Mouse (Mus musculus) midbrain, embryonic 13.5 days (tissue): ENCODE results near the gene Epb41l1. TPM values are rescaled to one million over a fixed set of nuclear protein-coding genes. Genes with fewer than 3 reads are reported as not detected.

ENCODE experiments used
- ATAC-seq: fragments of 200-750 bp; cut with Nextera tagmentation; 2 replicates; pipeline ENCODE4 v1.8.0; 2017; ENCODE audit warnings: mild to moderate bottlenecking, moderate TSS enrichment, moderate library complexity
- H3K27ac ChIP-seq: fragments of 300-500 bp; sonication (generic); 2 replicates; pipeline ENCODE4 v1.5.1; 2015; ENCODE audit warnings: inconsistent platforms, mild to moderate bottlenecking, moderate library complexity
- H3K27me3 ChIP-seq: fragments of 300-500 bp; sonication (generic); 2 replicates; pipeline ENCODE4 v1.6.1; 2015; ENCODE audit warnings: mild to moderate bottlenecking, inconsistent platforms
- H3K36me3 ChIP-seq: fragments of 300-500 bp; sonication (generic); 2 replicates; pipeline ENCODE4 v1.6.1; 2015; ENCODE audit warnings: mild to moderate bottlenecking, inconsistent platforms
- H3K4me1 ChIP-seq: fragments of 300-500 bp; sonication (generic); replicated peaks from 2 replicates; pipeline ENCODE4 v1.6.1; 2015; ENCODE audit warnings: inconsistent platforms
- H3K4me2 ChIP-seq: fragments of 300-500 bp; sonication (generic); replicated peaks from 2 replicates; pipeline ENCODE4 v1.6.1; 2015; ENCODE audit warnings: moderate library complexity, mild to moderate bottlenecking, inconsistent platforms
- H3K4me3 ChIP-seq: fragments of 300-500 bp; sonication (generic); replicated peaks from 2 replicates; pipeline ENCODE4 v1.5.1; 2015; ENCODE audit warnings: mild to moderate bottlenecking, inconsistent platforms
- H3K9ac ChIP-seq: fragments of 300-500 bp; sonication (generic); replicated peaks from 2 replicates; pipeline ENCODE4 v1.6.1; 2015; ENCODE audit warnings: mild to moderate bottlenecking, inconsistent platforms
- H3K9me3 ChIP-seq: fragments of 300-500 bp; sonication (generic); 2 replicates; pipeline ENCODE4 v1.6.1; 2016; ENCODE audit warnings: mild to moderate bottlenecking, inconsistent platforms
- WGBS: fragments of 180-500 bp; shearing (Covaris S2); methylation state at CpG from one replicate; pipeline ENCODE4 v1.1.7; 2015; 5-methylcytosine and 5-hydroxymethylcytosine counted together
- microRNA-seq: library from miRNA; unstranded; fragments of <30 nt; microRNA quantifications from one replicate; pipeline ENCODE4, GENCODE M21; 2016
- polyA plus RNA-seq: library from polyadenylated mRNA; unstranded; fragments of >200 nt; fragmentation: Nextera tagmentation; extraction: Ambion mirVana; gene quantifications from 2 replicates; pipeline ENCODE4 v1.2.1, GENCODE M21; 2015

The Epb41l1 gene
- polyA plus RNA-seq, 1 experiment from 2014 or later, result 11.9 TPM

- 90% methylated on average over 9 of the region's 9 CpGs for WGBS
- Histone ChIP-seq H3K4me3 (no peak overlapping the region), H3K27ac (no peak overlapping the region), H3K36me3 (no peaks in the 10 kb centered on the region), H3K9ac (no peak overlapping the region), H3K4me1 (peaks cover 14% of the 10 kb centered on the region), H3K9me3 (no peaks in the 10 kb centered on the region), H3K4me2 (no peak overlapping the region), H3K27me3 (no peaks in the 10 kb centered on the region)
- no peak for ATAC-seq
Measured at GRCm38 (mm10) chr2:156589481-156589880, 168.8 kb downstream of the Epb41l1 start.

Small RNAs within 50 kb of the gene (microRNA-seq; reads per million reads assigned to microRNA genes)
- not detected for gene Gm22758

Other genes starting within 250 kb of the Epb41l1 start
- 611 and 631 TPM in 2 replicates for gene Rbm39, start 240.7 kb upstream of the Epb41l1 start, polyA plus RNA-seq
- gene Phf20, start 224.4 kb upstream of the Epb41l1 start, polyA plus RNA-seq, result 111 and 124 TPM in 2 replicates
- 5.9 and 6.3 TPM in 2 replicates for gene Cnbd2, start 108.6 kb upstream of the Epb41l1 start, polyA plus RNA-seq
- gene Scand1, start 108.2 kb upstream of the Epb41l1 start, polyA plus RNA-seq, result 82.2 and 99.1 TPM in 2 replicates
- gene Aar2, start 126.7 kb downstream of the Epb41l1 start, polyA plus RNA-seq, result 46.5 and 48.2 TPM in 2 replicates
- gene Dlgap4, start 192.8 kb downstream of the Epb41l1 start, polyA plus RNA-seq, result 242 and 244 TPM in 2 replicates